Mouse (Mus musculus): ENCODE results near the gene Thrap3.

DNA sequence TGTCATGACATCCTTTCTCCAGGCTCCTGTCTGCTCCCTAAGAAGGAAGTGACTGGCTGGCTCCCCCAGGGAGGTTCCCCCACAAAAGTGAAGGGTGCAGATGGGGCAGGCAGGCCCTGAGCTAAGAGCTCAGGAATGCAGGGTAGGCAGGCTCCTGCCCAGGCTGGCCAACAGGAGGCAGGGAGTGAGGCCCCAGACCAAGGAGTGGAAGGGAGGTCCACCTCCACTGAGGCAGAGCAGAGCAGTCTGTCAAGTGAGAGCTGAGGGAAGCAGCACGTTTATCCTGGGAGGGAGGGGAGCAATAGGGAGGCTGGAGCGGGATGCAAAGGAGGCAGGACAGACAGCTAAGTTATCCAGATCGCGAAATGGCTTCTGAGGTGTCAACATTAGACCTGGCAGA lies 48.1 kb upstream of the Thrap3 start:
- TF ChIP-seq POLR2A (IDR thresholded peaks at IDR 0.05; ENCODE audit: borderline replicate concordance, extremely low read depth, insufficient read depth, insufficient read length, poor library complexity, severe bottlenecking) (no peak), CTCF (IDR thresholded peaks at IDR 0.05; ENCODE audit: borderline replicate concordance, extremely low read depth, insufficient read depth, insufficient read length) (no peak)
